Mouse (Mus musculus) frontal cortex, adult (tissue): ENCODE results near the gene Irgm2.
"Not testable (repeated sequence)": the region's sequence is repeated elsewhere in the genome, so short reads cannot be mapped to it uniquely, and the experiment has no call there.

Experiments
- ATAC-seq: cut with Nextera tagmentation; 2 replicates; pipeline ENCODE4 v1.9.2; 2017; ENCODE audit warnings: mild to moderate bottlenecking, moderate library complexity, mixed read lengths; ENCODE audit not compliant: low TSS enrichment

The Irgm2 gene

GRCm38 (mm10) chr11:58199229-58200037 is at the start of gene Irgm2, which contains the start of gene Igtp:
Gene Irgm2, plus strand, starts transcription at chr11:58199618.
Gene Igtp, plus strand, starts transcription at chr11:58199556.
- ATAC-seq: peak; percentile 91

- no peak for ATAC-seq
These were observed 44.0 kb upstream of the Irgm2 start for GRCm38 (mm10) chr11:58155458-58155857.

DNA sequence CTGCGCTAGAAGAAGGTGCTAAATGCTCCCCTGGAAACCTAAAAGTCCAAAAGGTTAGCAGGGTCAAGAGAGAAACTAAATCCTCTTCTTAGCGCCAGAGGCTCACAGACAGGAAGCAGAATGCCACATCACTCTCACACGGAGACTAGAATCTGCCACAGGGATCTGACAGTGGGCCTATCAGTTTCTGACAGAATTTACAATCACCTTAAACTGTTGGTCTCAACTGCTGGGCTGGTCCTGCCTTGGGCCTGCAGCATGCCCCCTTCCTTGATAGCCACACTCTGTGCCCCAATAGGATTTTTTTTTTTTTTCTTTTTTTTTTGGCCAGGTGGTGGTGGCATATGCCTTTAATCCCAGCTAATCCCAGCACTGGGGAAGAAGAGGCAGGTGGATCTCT is 42.5 kb upstream of the Irgm2 start:
- no peak for ATAC-seq

DNA sequence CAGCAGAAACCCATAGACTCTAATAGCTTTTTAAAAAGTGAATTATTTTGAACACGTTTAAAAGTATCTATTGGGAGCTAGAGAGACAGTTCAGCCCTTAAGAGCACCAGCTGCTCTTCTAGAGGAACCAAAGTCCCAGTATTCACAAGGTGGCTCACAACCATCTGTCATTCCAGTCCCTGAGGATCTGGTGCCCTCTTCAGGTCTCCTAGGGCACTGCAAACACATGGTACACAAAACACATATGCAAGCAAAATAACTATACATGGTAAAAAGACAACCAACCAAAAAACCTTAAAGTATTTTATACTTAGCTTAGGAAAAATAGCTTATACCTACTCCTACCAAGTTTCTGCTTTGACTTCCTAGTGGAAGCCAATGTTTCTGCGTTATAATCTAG is 34.3 kb upstream of the Irgm2 start:
- no peak for ATAC-seq

DNA sequence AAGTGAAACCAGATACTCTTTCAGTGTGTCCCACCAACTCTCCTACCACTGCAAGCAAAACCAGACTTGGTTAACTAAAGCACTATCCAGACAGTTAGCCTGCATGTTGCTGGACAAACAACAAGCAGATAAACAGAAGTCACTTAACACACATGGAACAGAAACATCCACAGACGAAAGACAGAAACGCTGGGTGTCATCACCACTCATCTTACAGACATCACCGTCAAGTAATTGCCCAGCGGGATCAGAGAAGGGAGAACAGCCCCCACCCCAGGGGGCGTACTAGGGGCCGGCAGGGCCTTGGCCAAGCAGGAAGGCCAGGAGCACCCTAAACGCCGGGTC is 31.6 kb upstream of the Irgm2 start:
- ATAC-seq: peak; percentile 5; the same call in 1 of the 2 replicates

GRCm38 (mm10) chr11:58168167-58168915 is 31.1 kb upstream of the Irgm2 start, which contains the start of gene Gemin5:
Gene Gemin5, minus strand, starts transcription at chr11:58168539.
- peak; percentile 77 for ATAC-seq

- ATAC-seq: no peak
These were observed 29.8 kb upstream of the Irgm2 start for GRCm38 (mm10) chr11:58169666-58170065.

GRCm38 (mm10) chr11:58171459-58172091 is 27.8 kb upstream of the Irgm2 start, which contains the start of gene Mrpl22:
Gene Mrpl22, plus strand, starts transcription at chr11:58171661.
- peak; percentile 82 for ATAC-seq

- peak; percentile 90 for ATAC-seq
These were observed 19.9 kb upstream of the Irgm2 start for GRCm38 (mm10) chr11:58179563-58179962.

- ATAC-seq: not testable (repeated sequence)
These were observed 19.4 kb upstream of the Irgm2 start for GRCm38 (mm10) chr11:58179986-58180385.

DNA sequence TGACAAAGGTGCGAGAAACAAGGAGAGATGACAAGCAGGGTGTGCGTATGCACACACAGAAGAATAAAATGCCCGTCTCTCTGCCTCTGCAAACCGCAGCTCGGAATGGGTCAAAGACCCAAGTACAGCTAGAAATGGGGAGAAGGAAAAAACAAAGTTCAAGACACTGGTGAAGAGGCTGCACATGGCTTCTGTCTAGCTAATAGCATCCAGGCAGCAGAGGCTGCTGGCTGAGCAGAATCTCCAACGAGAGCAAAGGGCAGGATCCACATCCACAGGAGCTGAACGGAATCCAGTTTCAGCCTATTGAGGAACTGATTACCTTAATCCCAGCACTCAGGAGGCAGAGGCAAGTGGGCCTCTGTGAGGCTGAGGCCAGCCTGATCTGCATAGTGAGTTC is 18.7 kb upstream of the Irgm2 start:
- no peak for ATAC-seq

GRCm38 (mm10) chr11:58183579-58183978 is 15.8 kb upstream of the Irgm2 start:
- ATAC-seq: no peak

- no peak for ATAC-seq
These were observed 9.7 kb upstream of the Irgm2 start for GRCm38 (mm10) chr11:58189675-58190074.

DNA sequence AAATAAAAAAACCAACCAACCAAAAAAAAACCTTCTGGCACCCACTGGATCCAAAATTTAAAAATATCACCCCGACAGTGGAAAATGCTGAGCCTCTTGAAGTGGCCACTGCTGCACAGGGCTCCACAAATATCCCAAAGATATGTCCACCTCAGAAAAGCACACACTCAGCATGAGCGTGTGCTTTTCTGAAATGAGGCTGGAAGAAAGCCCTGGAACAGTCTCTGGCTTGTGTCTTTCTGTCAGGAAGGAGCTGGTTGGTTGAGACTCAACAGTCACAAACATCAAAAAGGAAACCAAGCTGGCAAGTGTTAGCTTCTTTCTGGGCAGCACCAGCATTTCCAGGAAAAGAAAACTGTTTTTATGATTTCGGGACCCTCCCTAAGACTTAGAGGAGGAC is 6.1 kb upstream of the Irgm2 start:
- peak; percentile 93 for ATAC-seq

DNA sequence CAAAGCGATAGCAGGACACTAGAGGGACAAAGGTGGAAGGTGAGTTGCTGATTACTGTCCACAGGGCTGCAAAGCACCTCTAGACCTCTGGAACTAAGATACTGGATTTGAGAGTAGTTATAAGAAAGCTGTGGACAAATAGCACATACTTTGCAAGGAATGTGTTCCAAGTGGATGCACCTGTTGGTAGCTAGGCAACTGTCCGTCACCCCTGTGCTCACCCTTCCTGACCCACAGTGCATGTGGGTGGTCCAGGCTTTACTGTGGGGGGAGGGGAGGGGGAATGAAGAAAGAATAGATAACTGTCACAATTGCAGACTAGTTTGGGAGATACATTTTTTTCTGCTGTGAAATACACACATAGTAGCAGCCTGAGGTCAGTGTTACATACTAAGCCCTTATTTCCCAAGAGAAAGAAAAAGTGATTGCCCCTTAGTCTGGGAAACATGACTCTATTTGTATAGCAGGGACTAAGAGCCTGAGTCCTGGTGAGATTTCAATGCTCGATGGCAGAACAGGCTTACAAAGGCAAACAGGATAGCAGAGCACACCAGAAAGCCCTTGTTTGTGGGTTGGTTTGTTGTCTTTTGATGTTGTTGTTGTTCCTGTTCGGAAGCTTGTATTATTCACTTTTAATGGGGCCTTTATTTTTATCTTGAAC is 5.4 kb upstream of the Irgm2 start:
- no peak for ATAC-seq

DNA sequence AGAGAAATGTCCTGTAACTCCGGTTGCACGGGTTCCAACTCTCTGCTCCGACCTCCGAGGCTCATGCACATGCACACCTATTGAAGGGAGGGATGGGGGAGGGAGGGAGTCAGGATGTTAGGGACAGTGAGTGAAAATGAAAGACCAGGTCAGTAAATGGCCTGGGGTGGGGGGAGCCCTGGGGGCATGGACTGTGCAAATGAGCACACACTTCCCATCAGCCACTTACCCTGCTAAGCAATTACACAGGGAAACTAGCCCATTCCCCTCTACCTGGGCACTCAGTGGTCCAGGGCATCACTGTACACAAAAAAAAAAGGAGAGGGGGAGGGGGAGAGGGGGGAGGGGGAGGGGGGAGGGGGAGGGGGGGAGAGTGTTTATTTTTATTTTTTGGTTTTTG is 755 bp upstream of the Irgm2 start:
- ATAC-seq: no peak

GRCm38 (mm10) chr11:58200226-58200625 is 808 bp downstream of the Irgm2 start:
- ATAC-seq: no peak

GRCm38 (mm10) chr11:58201052-58201451 is 1.6 kb downstream of the Irgm2 start:
- no peak for ATAC-seq

DNA sequence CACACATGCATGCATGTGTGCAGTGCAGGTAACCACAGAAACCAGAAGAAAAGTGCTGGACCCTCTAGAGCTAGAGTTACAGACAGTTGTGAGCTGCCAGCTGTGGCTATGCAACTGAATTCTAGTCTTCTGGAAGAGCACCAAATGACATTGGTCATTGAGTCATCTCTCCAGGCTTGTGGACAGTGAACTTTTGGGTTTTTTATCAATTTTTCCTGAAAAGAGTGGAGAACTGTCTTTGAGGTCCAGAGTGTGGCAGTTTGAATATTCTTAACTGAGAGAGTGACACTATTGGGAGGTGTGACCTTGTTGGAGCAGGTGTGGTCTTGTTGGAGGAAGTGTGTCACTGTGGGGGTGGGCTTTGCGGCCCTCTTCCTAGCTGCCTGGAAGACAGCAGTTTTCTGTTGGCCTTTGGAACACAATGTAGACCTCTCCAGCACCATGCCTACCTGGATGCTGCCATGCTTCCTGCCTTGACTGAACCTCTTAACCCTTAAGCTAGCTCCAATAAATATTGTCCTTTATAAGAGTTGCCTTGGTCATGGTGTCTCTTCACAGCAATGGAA is 11.0 kb downstream of the Irgm2 start:
- ATAC-seq: no peak

GRCm38 (mm10) chr11:58211062-58211681 is 11.8 kb downstream of the Irgm2 start:
- no peak for ATAC-seq

DNA sequence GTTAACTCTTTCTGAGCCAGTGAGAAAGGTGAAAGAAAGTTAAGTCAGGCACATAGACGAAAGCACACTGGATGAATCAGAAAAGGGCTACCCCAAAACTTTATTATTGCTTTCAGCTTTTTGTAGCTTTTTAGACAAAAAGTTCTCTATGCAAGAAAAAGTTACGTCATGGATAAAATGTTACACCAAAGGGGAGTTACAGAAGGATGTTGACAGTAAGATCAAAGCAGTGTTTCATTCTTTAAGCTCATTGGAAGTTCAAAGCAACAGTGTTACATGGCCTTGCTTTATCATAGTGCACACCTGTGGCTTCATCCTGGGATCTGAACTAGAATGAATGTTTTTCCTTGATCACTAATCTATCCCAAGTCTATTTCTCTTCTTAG is 12.3 kb downstream of the Irgm2 start:
- ATAC-seq: no peak
